Mouse (Mus musculus) heart, adult 2 months (tissue): Measurements from ENCODE around the gene Pnp2.

Experiments
- CTCF ChIP-seq: fragments of 200-600 bp; IDR thresholded peaks from 2 replicates; pipeline ENCODE4 v1.8.1; 2022; ENCODE audit warnings: antibody characterized with exemption, mild to moderate bottlenecking, moderate library complexity
- POLR2A ChIP-seq: fragments of 200-500 bp; IDR thresholded peaks from 2 replicates; pipeline ENCODE4 v1.6.1; 2011; ENCODE audit warnings: mild to moderate bottlenecking, low read depth, low read length, control low read depth; ENCODE audit not compliant: insufficient read depth

DNA sequence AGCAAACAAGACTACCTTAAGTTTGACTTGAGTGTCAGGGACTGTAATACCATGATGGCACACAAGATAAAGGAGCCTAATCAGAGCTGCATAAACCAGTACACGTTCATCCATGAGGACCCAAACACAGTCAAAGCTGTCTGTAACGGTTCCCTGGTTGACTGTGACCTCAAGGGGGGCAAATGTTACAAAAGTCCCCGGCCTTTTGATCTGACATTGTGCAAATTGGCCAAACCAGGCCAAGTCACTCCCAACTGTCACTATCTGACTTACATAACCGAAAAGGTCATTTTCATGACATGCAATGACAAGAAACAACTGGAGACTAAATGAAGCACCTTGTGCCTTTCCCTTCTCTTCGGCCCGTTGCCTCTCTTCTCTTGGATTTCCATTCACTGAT lies 53.8 kb downstream of the Pnp2 start:
- no peak for TF ChIP-seq POLR2A
- TF ChIP-seq CTCF: no peak
